Mouse (Mus musculus) brain, adult 2 months (tissue): Measurements from ENCODE around the gene Six5.
A peak's percentile ranks its signal among the peaks of the same experiment; 100 is the strongest.

Experiments used
- DNase-seq: peaks from one replicate; pipeline ENCODE4 v3.0.0; 2011; ENCODE audit warnings: low read depth, low spot score

Gene Six5

GRCm38 (mm10) chr7:19096421-19096976, 2.1 kb downstream of the Six5 start:
- no peak for DNase-seq

GRCm38 (mm10) chr7:19097217-19097616, 2.8 kb downstream of the Six5 start:
- no peak for DNase-seq

GRCm38 (mm10) chr7:19097863-19098262, 3.5 kb downstream of the Six5 start:
- no peak for DNase-seq

DNA sequence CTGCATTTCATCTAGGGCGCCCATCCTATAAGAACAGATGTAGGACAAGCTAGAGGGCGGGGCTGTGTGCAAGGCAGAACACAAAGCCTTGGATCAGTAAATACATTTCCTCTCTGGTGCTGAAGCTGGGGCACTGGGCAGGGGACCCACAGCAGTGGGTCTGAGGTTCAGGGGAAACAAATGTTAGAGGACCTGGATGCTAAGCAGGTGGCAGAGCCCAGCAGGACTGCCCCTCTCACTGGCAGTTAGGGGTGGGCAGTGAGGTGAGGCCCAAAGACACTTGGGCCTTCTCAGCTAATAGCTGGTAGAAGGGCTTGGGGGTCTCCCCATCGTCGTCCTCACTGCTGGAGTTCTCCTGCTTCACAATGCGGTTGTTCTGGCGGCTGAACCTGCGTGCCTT, 4.4 kb downstream of the Six5 start:
- DNase-seq: no peak

DNA sequence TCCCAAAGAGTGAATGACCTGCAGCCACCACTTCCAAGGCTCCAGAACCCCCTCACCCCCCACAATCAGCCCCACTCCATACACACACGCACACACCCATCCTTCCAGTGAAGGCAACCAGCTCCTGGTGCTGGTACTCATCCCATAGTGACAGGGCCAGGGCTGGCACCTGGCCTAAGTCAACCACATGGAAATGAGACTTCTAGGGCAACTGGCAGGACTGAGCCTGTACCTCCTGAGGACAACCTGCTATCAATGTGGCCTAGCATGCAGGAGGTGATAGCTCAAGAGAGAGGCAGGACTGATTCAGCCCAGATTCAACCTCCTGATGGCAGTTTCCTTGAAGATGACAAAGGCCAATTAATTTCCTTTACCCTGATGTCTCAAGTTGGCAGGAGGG, 5.9 kb downstream of the Six5 start:
- no peak for DNase-seq

DNA sequence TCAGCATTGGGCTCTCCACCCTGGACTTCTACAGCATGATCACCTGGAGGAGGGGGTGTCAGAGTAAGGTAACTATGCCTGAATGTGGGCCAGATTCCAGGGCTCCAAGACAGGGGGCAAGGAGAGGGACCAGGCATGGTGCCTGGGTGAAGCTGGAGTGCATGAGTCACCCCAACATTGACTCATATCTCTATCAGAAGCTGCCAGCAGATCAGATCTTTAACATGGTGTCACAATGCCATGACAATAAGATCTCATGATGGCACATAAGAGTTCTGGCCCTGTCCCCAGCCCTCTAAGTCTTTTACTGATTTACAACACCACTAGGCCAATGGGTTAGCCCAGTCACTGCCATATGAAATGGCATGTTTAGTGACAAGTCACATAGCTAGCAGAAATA, 9.3 kb downstream of the Six5 start:
- no peak for DNase-seq

GRCm38 (mm10) chr7:19104486-19104885, 10.1 kb downstream of the Six5 start:
- no peak for DNase-seq

DNA sequence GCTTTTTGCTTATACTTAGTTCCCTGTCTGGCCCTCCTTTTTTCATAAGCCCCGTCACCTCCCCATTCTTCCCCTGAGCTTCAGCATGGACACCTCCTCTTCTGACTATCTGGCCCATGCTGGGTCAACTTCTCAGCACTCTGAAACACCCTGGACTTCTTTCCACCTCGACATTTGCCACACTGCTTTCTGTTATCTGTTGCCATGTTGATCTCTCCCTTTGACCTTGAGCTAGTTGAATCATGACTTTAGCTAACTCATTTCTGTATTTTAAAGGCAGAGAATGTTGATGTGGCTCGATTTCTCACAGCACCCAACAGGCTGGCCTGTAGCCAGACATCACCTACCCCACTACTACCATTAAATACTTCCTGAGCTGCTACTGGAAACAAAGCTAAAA, 13.0 kb downstream of the Six5 start:
- DNase-seq: no peak

GRCm38 (mm10) chr7:19109565-19109964, 15.2 kb downstream of the Six5 start:
- DNase-seq: no peak

DNA sequence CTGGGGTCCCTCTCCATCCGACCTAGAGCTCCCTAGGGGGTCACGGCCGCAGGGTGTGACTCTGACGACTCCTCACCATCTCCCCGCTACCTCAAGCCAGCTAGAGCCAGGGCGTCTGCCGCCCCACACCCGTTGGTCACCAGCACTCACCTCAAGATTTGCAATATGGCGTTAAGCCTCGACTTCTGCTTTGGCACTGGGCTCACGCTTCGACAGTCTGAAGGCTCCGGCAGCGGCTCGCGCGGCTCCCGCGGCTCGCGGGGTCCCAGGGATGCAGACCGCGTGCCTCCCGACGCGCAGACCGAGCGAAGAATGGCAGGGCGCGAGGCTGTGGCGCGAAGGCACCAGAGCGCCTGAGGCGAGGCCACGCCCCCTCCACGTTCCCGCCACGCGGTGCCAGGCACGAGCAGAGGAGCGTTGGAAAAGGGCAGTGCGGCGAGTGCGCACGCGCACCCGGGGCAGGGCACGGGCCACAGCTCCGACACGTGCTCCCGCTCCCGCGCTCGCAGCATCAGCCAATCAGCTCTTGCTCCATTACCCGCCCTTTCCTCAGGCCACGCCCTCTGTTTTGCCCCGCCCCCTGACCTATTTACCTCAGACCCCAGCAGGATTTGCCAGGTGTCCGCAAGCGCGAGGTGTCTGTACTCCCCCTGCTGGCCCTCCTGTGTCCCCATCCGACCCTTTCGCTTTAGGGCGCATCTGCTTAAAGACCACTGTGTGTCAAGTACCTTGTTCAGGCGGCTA, 23.8 kb downstream of the Six5 start, which contains the start of gene Gm4969:
TSS of gene Gm4969 (minus strand) at position 341 of the 744 bp plus-strand sequence.
- DNase-seq: peak; percentile 72

GRCm38 (mm10) chr7:19119083-19119482, 24.7 kb downstream of the Six5 start:
- DNase-seq: no peak

DNA sequence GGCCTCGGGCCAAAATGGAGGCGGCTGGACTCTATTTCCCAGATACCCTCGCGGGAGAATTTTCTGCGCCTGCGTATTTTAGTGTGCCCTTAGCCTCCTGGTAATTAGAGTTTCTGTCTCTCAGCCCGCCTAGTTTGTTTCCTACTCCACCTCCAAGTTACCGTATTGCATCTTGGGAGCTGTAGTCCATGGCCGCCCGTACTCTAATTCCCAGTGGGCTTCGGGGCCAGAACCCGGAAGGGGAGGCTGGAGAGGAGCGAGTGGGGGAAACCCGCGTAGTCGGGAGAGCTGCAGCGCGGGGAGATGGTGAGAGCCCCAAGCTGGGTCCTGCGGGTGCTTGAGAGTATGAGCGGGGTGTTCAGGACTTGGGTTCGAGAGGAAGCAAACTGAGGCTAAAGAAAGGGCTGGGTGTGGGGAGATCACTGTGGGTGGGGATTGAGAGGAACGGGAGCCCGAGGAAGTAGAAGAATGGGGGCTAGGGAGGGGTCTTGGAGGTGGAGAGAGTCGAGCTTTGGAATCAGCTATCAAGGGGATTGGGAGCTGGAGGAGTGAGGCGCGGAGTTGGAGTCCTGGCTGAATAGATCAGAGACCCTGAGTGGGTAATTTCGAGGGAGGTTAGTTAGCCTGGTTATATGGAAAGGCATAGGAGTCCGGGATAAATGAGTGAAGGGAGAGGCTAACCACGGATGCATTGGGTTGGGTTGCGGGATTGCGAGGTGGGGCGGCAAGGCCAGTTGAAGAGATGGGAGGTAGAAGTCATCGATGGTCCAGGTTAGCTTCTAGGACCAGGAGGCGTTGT, 25.4 kb downstream of the Six5 start, which contains the start of gene Fbxo46:
TSS of gene Fbxo46 (plus strand) at position 229 of the 799 bp plus-strand sequence.
- DNase-seq: peak; percentile 99

DNA sequence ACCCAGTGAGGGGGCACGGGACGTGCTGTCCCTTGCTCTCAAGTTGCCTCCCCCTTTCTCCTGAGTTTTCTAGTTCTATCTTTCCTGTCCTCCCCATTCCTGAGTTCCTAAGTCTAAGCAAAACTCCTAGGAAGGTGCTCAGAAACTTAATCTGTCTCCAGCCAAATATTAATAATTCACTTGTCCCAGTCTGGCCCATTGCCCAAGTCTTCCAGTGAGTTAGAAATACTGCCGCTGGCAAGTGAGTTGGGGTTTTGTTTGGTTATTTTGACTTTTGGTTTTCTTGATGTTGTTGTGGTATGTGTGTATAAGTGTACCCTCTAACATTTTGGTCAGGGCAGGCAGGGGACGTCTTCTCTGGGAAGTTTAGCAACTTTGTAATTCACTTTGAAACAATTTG, 27.3 kb downstream of the Six5 start:
- no peak for DNase-seq

GRCm38 (mm10) chr7:19124713-19125112, 30.3 kb downstream of the Six5 start:
- DNase-seq: no peak

- DNase-seq: peak; percentile 24
These were observed 33.4 kb downstream of the Six5 start for GRCm38 (mm10) chr7:19127744-19128143.

DNA sequence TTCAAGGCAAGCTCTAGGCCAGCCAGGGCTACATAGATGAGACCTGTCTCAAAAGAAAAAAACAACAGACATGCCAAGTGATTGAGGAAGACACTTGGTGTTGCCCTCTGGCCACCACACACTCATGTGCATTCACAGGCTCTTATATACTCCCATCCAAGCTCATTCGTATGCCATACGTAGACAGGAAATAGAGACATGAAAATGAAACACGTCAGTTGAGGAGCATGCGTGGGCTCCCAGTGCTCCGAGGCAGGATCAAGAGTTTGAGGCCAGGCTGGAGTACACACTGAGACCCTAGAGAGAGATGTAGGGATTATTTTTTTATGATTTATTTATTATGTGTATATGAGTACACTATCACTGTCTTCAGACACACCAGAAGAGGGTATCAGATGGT, 35.0 kb downstream of the Six5 start:
- DNase-seq: no peak

- peak; percentile 16 for DNase-seq
These were observed 36.3 kb downstream of the Six5 start for GRCm38 (mm10) chr7:19130657-19131056.

GRCm38 (mm10) chr7:19131324-19131848, 37.0 kb downstream of the Six5 start:
- peak; percentile 99 for DNase-seq

DNA sequence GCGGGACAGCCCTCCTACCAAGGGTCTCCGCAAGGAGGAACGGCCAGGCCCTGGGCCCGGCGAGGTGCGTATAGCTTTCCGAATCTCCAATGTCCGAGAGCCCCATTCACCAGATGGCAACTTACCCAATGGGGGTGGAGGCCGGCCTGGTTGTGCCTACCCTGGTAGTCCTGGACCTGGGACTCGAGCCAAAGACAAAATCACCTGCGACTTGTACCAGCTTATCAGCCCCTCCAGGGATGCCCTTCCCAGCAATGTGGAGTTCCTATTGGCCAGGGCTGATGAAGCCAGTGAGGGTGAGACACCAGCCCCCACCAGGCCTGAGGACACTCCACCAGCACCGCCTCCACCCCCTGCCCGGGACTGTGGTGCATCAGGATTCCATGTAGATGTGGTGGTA, 41.8 kb downstream of the Six5 start:
- no peak for DNase-seq

DNA sequence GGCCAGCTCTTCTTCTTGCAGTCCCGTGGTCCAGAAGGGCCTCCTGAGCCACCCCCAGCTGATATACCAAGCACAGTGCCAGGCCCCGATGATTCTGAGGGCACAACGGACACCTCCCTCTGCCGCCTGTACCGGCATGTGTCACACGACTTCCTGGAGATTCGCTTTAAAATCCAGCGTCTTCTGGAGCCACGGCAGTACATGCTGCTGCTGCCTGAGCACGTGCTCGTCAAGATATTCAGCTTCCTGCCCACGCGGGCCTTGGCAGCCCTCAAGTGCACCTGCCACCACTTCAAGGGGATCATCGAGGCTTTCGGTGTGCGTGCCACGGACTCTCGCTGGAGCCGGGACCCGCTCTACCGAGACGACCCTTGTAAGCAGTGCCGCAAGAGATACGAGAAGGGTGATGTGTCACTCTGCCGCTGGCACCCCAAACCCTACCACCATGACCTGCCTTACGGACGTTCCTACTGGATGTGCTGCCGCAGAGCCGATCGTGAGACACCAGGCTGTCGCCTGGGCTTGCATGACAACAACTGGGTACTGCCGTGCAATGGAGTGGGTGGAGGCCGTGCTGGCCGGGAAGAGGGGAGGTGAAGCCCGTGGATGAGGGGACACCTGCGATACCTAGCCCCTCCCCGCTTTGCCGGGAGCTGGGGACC, 42.4 kb downstream of the Six5 start:
- peak; percentile 79 for DNase-seq

DNA sequence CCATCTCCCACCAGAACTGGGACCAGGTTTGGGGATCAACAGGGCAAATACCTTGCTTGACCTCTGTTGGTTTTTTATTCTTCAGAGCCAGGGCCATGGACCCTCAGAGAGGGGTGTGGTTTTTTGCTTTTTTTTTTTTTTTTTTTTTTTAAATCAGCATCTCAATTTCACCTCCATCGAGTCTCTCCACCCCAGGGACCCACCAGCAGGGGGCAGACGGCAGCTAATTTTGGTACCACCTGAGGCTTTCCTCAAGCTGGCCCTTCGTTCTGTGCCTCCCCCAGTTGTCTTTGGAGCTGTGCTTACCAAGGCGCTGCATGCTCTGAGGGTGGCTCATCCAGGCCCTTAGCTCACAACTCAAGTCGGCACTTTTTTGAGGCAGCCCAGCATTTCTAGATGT, 43.0 kb downstream of the Six5 start:
- DNase-seq: peak; percentile 71

DNA sequence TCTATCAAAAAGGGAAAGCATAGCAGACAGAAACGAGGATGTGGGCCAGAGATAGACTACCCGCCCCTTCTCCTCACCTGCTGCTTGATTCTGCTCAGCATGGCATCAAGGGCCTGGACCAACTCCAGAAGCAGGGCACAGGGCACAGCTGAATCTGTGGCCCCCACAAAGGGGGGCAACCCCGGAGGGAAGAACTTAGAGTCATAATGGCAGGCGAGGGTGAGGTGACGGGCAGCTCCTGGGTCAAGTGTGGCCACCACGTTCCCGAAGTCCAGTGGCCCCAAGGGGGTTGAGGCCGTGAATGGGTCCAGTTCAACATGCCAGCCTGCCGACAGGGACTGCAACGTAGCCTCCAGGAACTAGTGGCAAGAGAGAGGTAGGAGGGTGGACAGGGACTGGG, 52.4 kb downstream of the Six5 start:
- no peak for DNase-seq
